Mouse (Mus musculus) liver, postnatal 0 days (tissue): ENCODE measurements at regions not wholly inside any gene's neighbourhood (a gene's known extent, or its start where the extent isn't known, plus 50 kb on each side); places are given as distances from the start of the nearest gene placed in this dataset.

Experiments used
- CTCF ChIP-seq: sonication (generic); IDR thresholded peaks from 2 replicates; pipeline ENCODE4 v1.5.1; 2016; ENCODE audit warnings: antibody characterized with exemption, low read depth
- EP300 ChIP-seq: IDR thresholded peaks from 2 replicates; pipeline ENCODE4 v1.6.1; 2016; ENCODE audit warnings: antibody characterized with exemption, low read depth, mild to moderate bottlenecking

GRCm38 (mm10) chr7:123059718-123060337 lies 63.9 kb upstream of the Tnrc6a start:
- no peak for TF ChIP-seq CTCF
- no peak for TF ChIP-seq EP300
